Mouse (Mus musculus) forebrain, embryonic 12.5 days (tissue): ENCODE measurements around the gene Ephb1. TPM values are rescaled to one million over a fixed set of nuclear protein-coding genes. Genes with fewer than 3 reads are reported as not detected.

Experiments
- ATAC-seq: fragments of 200-750 bp; cut with Nextera tagmentation; 2 replicates; pipeline ENCODE4 v1.8.0; 2017; ENCODE audit warnings: moderate TSS enrichment; ENCODE audit not compliant: low FRiP score
- H3K27ac ChIP-seq: fragments of 300-500 bp; sonication (generic); 2 replicates; pipeline ENCODE4 v1.5.1; 2016; ENCODE audit warnings: mild to moderate bottlenecking
- H3K27me3 ChIP-seq: fragments of 300-500 bp; sonication (generic); 2 replicates; pipeline ENCODE4 v1.6.1; 2016; ENCODE audit warnings: mild to moderate bottlenecking
- H3K36me3 ChIP-seq: fragments of 300-500 bp; sonication (generic); replicated peaks from 2 replicates; pipeline ENCODE4 v1.6.1; 2016; ENCODE audit warnings: mild to moderate bottlenecking
- H3K4me1 ChIP-seq: fragments of 300-500 bp; sonication (generic); 2 replicates; pipeline ENCODE4 v1.6.1; 2016
- H3K4me2 ChIP-seq: fragments of 300-500 bp; sonication (generic); 2 replicates; pipeline ENCODE4 v1.6.1; 2016; ENCODE audit warnings: mild to moderate bottlenecking, moderate library complexity
- H3K4me3 ChIP-seq: fragments of 300-500 bp; sonication (generic); replicated peaks from 2 replicates; pipeline ENCODE4 v1.5.1; 2016; ENCODE audit warnings: mild to moderate bottlenecking
- H3K9ac ChIP-seq: fragments of 300-500 bp; sonication (generic); 2 replicates; pipeline ENCODE4 v1.6.1; 2016; ENCODE audit warnings: mild to moderate bottlenecking
- H3K9me3 ChIP-seq: fragments of 300-500 bp; sonication (generic); 2 replicates; pipeline ENCODE4 v1.6.1; 2016
- WGBS: fragments of 180-500 bp; shearing (Covaris S2); methylation state at CpG from one replicate; pipeline ENCODE4 v1.1.7; 2016; 5-methylcytosine and 5-hydroxymethylcytosine counted together
- polyA plus RNA-seq: library from polyadenylated mRNA; unstranded; fragments of >200 nt; fragmentation: Nextera tagmentation; extraction: Ambion mirVana; gene quantifications from 2 replicates; pipeline ENCODE4 v1.2.1, GENCODE M21; 2016

Gene Ephb1
- polyA plus RNA-seq, 1 experiment from 2014 or later = 26.7 TPM

DNA sequence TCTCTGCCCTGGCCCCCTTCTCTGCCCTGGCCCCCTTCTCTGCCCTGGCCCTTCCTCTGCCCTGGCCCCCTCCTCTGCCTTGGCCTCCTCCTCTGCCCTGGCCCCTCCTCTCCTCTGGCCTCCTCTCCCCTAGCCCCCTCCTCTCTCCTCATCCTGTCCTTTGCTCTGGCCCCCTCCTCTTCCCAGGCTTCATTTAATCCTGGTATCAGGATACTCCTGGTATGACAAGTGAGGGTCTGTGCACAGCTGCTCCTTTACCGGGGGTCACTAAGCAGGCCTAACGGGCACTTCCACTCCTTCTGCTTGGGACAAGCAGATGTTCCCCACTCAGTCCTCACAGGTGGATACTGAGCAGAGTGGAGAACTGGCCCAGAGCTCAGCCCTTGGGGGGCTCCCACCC, 247.3 kb downstream of the Ephb1 start:
- H3K4me1 ChIP-seq = peaks cover 25% of the 10 kb centered on the region

GRCm38 (mm10) chr9:102096825-102097224, 257.7 kb downstream of the Ephb1 start:
- Histone ChIP-seq H3K9me3 (peaks cover 4% of the 10 kb centered on the region; the same call in 1 of the 2 replicates), H3K9ac (no peak overlapping the region), H3K27me3 (no peaks in the 10 kb centered on the region), H3K4me3 (no peak overlapping the region), H3K4me2 (no peak overlapping the region), H3K4me1 (peaks cover 3% of the 10 kb centered on the region; the same call in 1 of the 2 replicates), H3K27ac (0 out of 2 replicates have a peak overlapping the region, but pooled peaks have one; percentile 0), H3K36me3 (no peaks in the 10 kb centered on the region)
- no peak for ATAC-seq
- WGBS = 36% methylated on average over 7 of the region's 7 CpGs

More for the DNA sequence above, 247.3 kb downstream of the Ephb1 start:
- WGBS = 41% methylated on average over 2 of the region's 2 CpGs
- Histone ChIP-seq H3K9ac (no peak overlapping the region), H3K27me3 (peaks cover 17% of the 10 kb centered on the region; the same call in 1 of the 2 replicates), H3K4me3 (no peak overlapping the region), H3K9me3 (no peaks in the 10 kb centered on the region), H3K27ac (no peak overlapping the region), H3K36me3 (no peaks in the 10 kb centered on the region), H3K4me2 (no peak overlapping the region)
- ATAC-seq = no peak

DNA sequence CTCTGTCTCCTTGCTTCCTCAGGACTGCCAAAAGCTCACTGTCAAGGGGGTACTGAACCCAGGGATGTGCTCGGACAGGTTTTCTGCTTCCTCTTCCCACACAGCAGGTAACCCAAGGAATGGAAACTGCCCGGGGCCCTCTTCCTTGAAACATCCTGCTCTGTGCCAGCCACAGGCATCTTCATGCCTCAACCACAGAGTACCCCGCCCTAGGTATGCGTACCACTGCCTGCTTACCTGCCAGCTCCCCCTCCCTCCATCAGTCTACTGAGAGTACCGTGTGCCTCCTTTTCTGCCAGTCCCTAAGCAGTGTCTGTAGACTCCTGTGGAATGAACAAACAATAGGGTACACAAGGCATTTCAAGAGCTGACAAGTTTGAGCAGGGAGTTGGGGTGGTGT, 265.9 kb downstream of the Ephb1 start:
- Histone ChIP-seq H3K9ac (no peak overlapping the region), H3K4me1 (peaks cover 6% of the 10 kb centered on the region; the same call in 1 of the 2 replicates)
- 83% methylated on average over 5 of the region's 5 CpGs for WGBS

DNA sequence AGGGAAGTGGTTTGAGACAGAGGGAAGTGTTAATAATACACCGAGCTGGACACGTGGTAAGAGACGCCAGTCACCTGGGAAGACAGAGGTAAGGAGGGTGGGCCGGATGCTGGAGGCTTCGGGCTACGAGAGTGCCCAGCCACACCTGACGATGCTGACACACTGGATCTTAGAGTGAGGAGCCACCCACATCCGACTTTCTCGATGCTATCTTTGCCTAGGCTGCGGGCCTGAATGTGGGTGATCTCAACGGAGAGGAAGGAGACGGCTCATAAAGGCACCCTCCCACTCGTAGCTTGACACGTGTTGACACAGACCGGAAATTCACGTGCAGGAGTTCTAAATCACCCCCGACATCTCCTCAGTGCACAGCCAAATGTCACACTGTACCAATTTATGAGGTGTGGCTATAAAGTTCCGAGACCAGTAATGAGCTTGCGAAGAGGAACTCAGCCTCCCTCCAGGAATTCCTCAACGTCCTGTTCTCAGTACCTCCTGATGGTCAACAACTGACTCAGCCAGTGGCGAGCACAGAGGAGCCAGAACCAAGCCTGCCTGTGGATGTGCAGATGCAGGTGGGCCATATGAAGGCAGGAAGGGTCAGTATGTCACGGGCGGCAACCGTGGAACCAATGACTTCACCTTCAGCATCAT, 268.3 kb downstream of the Ephb1 start:
- Histone ChIP-seq H3K9me3 (no peaks in the 10 kb centered on the region), H3K9ac (no peak overlapping the region), H3K4me2 (no peak overlapping the region), H3K4me3 (no peak overlapping the region), H3K27me3 (peaks cover 10% of the 10 kb centered on the region), H3K4me1 (peaks cover 6% of the 10 kb centered on the region; the same call in 1 of the 2 replicates), H3K27ac (no peak overlapping the region), H3K36me3 (no peaks in the 10 kb centered on the region)
- no peak for ATAC-seq
- 91% methylated on average over 24 of the region's 24 CpGs for WGBS

More for the DNA sequence above, 265.9 kb downstream of the Ephb1 start:
- Histone ChIP-seq H3K27me3 (peaks cover 10% of the 10 kb centered on the region), H3K9me3 (no peaks in the 10 kb centered on the region), H3K27ac (no peak overlapping the region), H3K4me2 (no peak overlapping the region), H3K36me3 (no peaks in the 10 kb centered on the region), H3K4me3 (no peak overlapping the region)
- no peak for ATAC-seq

- no peak for ATAC-seq
- H3K9ac ChIP-seq = no peak overlapping the region
- H3K4me1 ChIP-seq = peaks cover 6% of the 10 kb centered on the region; the same call in 1 of the 2 replicates
- H3K27ac ChIP-seq = no peak overlapping the region
- no peak overlapping the region for H3K4me2 ChIP-seq
- no peaks in the 10 kb centered on the region for H3K9me3 ChIP-seq
- 92% methylated on average over 9 of the region's 9 CpGs for WGBS
- H3K36me3 ChIP-seq = no peaks in the 10 kb centered on the region
- H3K4me3 ChIP-seq = no peak overlapping the region
- peaks cover 10% of the 10 kb centered on the region for H3K27me3 ChIP-seq
Measured at GRCm38 (mm10) chr9:102085477-102085876, 269.0 kb downstream of the Ephb1 start.

DNA sequence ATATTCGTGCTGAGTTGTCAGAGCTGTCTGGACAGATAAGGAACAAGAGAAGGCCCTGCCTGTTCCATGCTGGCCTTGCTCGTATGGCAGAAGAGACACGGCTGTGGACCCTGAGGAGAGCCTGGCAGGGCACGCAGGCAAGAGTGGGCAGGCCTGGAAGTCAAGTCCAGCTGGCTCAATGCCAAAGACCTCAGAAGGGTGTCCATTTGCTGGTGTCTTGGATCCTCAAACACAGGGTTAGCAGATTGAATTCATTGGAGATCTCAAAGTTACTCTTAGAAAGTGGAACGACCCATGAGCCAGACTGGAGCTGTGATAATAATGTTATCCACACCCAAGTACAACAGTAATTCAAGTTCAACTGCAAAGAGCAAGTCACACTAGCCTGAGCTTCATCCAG, 273.6 kb downstream of the Ephb1 start:
- H3K4me2 ChIP-seq = no peak overlapping the region
- no peak overlapping the region for H3K9ac ChIP-seq
- H3K9me3 ChIP-seq = no peaks in the 10 kb centered on the region
- no peaks in the 10 kb centered on the region for H3K36me3 ChIP-seq
- WGBS = 89% methylated on average over 5 of the region's 5 CpGs
- no peak overlapping the region for H3K27ac ChIP-seq
- no peaks in the 10 kb centered on the region for H3K27me3 ChIP-seq
- H3K4me3 ChIP-seq = no peak overlapping the region
- ATAC-seq = no peak
- H3K4me1 ChIP-seq = peaks cover 9% of the 10 kb centered on the region

DNA sequence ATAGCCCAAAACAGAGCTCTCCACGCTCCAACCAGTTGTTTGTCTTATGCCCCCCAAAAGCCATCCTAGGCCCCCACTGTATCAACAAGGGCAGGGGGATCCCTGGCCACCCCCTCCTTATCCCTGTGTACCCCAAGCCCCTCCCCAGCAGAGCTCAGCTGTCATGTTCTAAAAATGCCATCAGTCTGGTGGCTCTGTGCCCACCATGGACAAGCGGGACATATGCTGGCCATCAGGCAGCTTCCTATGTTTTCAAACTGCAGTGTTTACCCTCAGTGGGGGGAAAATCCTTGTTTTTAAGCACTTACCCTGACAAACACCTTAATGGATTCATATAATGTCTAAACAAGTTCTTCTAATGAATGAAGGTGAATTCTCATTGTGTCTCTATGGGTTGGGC, 275.3 kb downstream of the Ephb1 start:
- H3K4me3 ChIP-seq = no peak overlapping the region
- no peaks in the 10 kb centered on the region for H3K27me3 ChIP-seq
- no peak overlapping the region for H3K4me2 ChIP-seq
- ATAC-seq = no peak
- H3K9ac ChIP-seq = no peak overlapping the region
- H3K9me3 ChIP-seq = no peaks in the 10 kb centered on the region
- peaks cover 12% of the 10 kb centered on the region for H3K4me1 ChIP-seq
- no peaks in the 10 kb centered on the region for H3K36me3 ChIP-seq
- H3K27ac ChIP-seq = no peak overlapping the region
- 94% methylated on average over 2 of the region's 2 CpGs for WGBS

DNA sequence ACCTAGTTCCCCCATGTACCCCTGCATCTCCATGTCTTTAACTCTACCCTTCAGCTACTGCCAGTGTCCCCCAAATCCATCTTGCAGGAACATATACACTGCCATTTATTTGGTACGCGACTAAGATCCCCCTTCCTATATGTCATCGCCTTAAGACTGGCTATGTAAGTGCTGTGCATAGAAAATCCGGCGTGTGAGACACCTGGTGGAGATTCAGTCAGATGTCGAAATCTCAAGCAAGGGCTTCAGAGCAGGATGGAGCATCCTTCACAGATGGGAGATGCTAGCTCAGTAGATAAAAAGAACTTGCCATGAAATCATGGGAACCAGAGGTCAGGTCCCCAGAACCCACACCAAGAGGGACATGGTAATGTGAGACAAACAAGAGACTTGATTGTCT, 276.3 kb downstream of the Ephb1 start:
- H3K27me3 ChIP-seq = no peaks in the 10 kb centered on the region
- H3K9ac ChIP-seq = no peak overlapping the region
- peaks cover 16% of the 10 kb centered on the region for H3K4me1 ChIP-seq
- H3K36me3 ChIP-seq = no peaks in the 10 kb centered on the region
- H3K4me2 ChIP-seq = no peak overlapping the region
- 92% methylated on average over 6 of the region's 6 CpGs for WGBS
- no peaks in the 10 kb centered on the region for H3K9me3 ChIP-seq
- H3K27ac ChIP-seq = no peak overlapping the region
- no peak overlapping the region for H3K4me3 ChIP-seq
- no peak for ATAC-seq

GRCm38 (mm10) chr9:102075539-102075938, 279.0 kb downstream of the Ephb1 start:
- WGBS = 60% methylated on average over 4 of the region's 4 CpGs

DNA sequence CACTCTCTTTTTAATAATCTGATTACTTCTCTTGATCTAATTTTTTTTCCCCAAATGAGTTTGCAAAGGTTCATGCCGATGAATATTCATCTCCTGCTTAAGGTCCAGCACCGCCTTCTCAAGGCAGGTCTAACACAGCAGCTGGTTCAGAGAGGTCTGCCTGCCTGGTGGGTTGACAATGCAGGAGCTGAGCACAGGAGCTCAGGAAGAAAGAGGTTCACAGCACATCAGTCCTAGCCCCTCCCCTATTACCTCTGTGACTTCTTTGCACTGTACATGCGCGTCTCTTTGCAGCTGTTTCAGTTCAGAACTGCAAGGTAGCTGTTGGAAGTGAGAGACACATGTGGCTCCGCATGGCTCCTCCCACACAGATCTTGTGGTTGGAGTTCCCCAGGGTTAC, 281.1 kb downstream of the Ephb1 start:
- whole genome bisulfite sequencing = 88% methylated on average over 5 of the region's 5 CpGs

More at GRCm38 (mm10) chr9:102075539-102075938, 279.0 kb downstream of the Ephb1 start:
- Histone ChIP-seq H3K4me3 (no peak overlapping the region), H3K27me3 (no peaks in the 10 kb centered on the region), H3K9ac (no peak overlapping the region), H3K36me3 (no peaks in the 10 kb centered on the region), H3K27ac (no peak overlapping the region), H3K4me1 (peaks cover 19% of the 10 kb centered on the region), H3K4me2 (no peak overlapping the region), H3K9me3 (no peaks in the 10 kb centered on the region)
- 0 out of 2 replicates have a peak, but pooled peaks have one; percentile 23 for ATAC-seq

DNA sequence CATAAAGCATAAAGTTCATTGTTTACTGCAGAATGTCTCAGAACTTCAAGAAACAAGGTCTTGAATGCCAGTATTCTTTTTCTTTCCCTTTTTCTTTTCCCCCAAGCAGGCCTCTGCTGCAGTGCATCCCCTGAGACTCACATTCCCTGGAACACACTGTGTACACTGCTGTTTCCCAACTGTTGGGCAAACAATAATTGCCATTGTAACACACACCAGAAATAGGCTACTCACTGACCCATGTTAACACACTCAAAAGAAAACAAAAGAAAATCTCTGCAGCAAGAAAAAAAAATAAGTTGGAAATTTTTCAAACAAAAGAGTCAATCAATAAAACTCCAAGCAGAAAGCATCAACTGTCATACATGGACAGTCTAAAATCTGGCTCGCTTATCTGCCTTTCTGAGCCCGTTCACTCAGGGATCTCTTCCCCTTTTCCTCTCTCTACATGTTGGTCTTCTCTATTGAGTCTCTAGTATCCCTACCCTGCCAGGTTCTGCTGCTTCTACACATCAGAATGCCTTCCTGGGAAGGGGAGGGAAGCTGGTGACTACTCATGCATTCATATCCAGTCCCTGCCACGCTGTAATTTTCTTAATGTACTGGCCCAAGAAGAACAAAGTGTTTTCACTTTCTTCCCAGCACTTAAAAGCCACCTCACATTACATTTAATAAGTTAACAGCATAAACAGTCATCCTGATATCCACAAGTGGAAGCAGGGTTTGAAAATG, 285.2 kb downstream of the Ephb1 start:
- Histone ChIP-seq H3K4me3 (no peak overlapping the region), H3K4me1 (peaks cover 20% of the 10 kb centered on the region), H3K27me3 (no peaks in the 10 kb centered on the region), H3K36me3 (no peaks in the 10 kb centered on the region), H3K9me3 (no peaks in the 10 kb centered on the region), H3K9ac (no peak overlapping the region), H3K27ac (no peak overlapping the region), H3K4me2 (no peak overlapping the region)
- WGBS = 64% methylated on average over 3 of the region's 3 CpGs
- no peak for ATAC-seq

More for the DNA sequence above, 281.1 kb downstream of the Ephb1 start:
- Histone ChIP-seq H3K9ac (no peak overlapping the region), H3K9me3 (no peaks in the 10 kb centered on the region), H3K4me2 (no peak overlapping the region), H3K27ac (no peak overlapping the region), H3K4me1 (peaks cover 28% of the 10 kb centered on the region), H3K27me3 (no peaks in the 10 kb centered on the region), H3K36me3 (no peaks in the 10 kb centered on the region), H3K4me3 (no peak overlapping the region)
- no peak for ATAC-seq

DNA sequence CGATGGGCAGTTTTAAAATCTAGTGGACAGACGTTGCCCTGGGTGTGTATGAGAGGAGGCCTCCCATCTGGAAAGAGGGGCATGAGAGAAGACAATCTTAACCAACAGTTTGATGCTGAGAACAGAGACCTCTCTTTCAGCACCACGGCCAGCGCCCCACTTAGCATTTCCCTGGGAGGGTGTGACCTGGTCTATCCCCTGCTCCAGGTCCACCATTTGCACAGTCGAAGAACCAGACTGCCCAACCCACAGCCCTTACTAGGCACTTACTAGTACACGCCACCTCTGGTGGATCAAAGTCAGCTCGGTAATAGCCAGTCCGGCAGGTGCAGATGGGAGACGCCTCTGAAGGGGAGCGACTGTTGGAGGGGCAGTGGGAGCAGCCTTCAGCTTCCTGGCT, 287.9 kb downstream of the Ephb1 start:
- no peaks in the 10 kb centered on the region; the same call in 1 of the 2 replicates for H3K36me3 ChIP-seq
- no peak for ATAC-seq
- H3K27ac ChIP-seq = no peak overlapping the region
- no peak overlapping the region for H3K4me3 ChIP-seq
- no peaks in the 10 kb centered on the region for H3K27me3 ChIP-seq
- WGBS = 72% methylated on average over 10 of the region's 10 CpGs
- no peak overlapping the region for H3K4me2 ChIP-seq
- H3K4me1 ChIP-seq = peaks cover 13% of the 10 kb centered on the region
- H3K9me3 ChIP-seq = no peaks in the 10 kb centered on the region
- H3K9ac ChIP-seq = no peak overlapping the region
